Mouse (Mus musculus): ENCODE results near the gene Nom1.
"Not testable (repeated sequence)": the region's sequence is repeated elsewhere in the genome, so short reads cannot be mapped to it uniquely, and the experiment has no call there.

The Nom1 gene

GRCm38 (mm10) chr5:29434228-29434871 is at the start of gene Nom1:
Gene Nom1 (plus strand): TSS chr5:29434664.
- peak; percentile 84 for DNase-seq

- no peak for DNase-seq
These were observed 46.9 kb upstream of the Nom1 start for GRCm38 (mm10) chr5:29387591-29387990.

- DNase-seq, result no peak
These were observed 46.1 kb upstream of the Nom1 start for GRCm38 (mm10) chr5:29388181-29388943.

GRCm38 (mm10) chr5:29388944-29389765 is 45.3 kb upstream of the Nom1 start:
- DNase-seq, result peak; percentile 57

GRCm38 (mm10) chr5:29398427-29398826 is 36.0 kb upstream of the Nom1 start:
- DNase-seq, result no peak

- DNase-seq, result no peak
These were observed 23.6 kb upstream of the Nom1 start for GRCm38 (mm10) chr5:29410854-29411253.

- DNase-seq, result no peak
These were observed 21.4 kb upstream of the Nom1 start for GRCm38 (mm10) chr5:29413041-29413440.

GRCm38 (mm10) chr5:29423330-29423729 is 11.1 kb upstream of the Nom1 start:
- not testable (repeated sequence) for DNase-seq

- DNase-seq, result no peak
These were observed 451 bp downstream of the Nom1 start for GRCm38 (mm10) chr5:29434872-29435358.

- no peak for DNase-seq
These were observed 1.0 kb downstream of the Nom1 start for GRCm38 (mm10) chr5:29435491-29435890.

- not testable (repeated sequence) for DNase-seq
These were observed 2.3 kb downstream of the Nom1 start for GRCm38 (mm10) chr5:29436728-29437127.

- DNase-seq, result no peak
These were observed 10.8 kb downstream of the Nom1 start for GRCm38 (mm10) chr5:29445275-29445674.

GRCm38 (mm10) chr5:29452352-29452751 is 17.9 kb downstream of the Nom1 start:
- no peak for DNase-seq

GRCm38 (mm10) chr5:29456895-29457656 is 22.6 kb downstream of the Nom1 start:
- no peak for DNase-seq

GRCm38 (mm10) chr5:29462943-29463686 is 28.7 kb downstream of the Nom1 start:
- DNase-seq, result no peak

GRCm38 (mm10) chr5:29467489-29468350 is 33.3 kb downstream of the Nom1 start:
- DNase-seq, result no peak

- no peak for DNase-seq
These were observed 34.0 kb downstream of the Nom1 start for GRCm38 (mm10) chr5:29468351-29469065.

GRCm38 (mm10) chr5:29469501-29469900 is 35.0 kb downstream of the Nom1 start:
- DNase-seq, result no peak

GRCm38 (mm10) chr5:29470271-29470670 is 35.8 kb downstream of the Nom1 start:
- DNase-seq, result no peak

GRCm38 (mm10) chr5:29470851-29471394 is 36.5 kb downstream of the Nom1 start:
- no peak for DNase-seq
